Mouse (Mus musculus) urinary bladder, postnatal 25 days (tissue): Measurements from ENCODE around the gene Tal1.

Source experiments
- DNase-seq: peaks from one replicate; pipeline ENCODE4 v3.0.0; 2022; ENCODE audit warnings: low spot score

Gene Tal1

DNA sequence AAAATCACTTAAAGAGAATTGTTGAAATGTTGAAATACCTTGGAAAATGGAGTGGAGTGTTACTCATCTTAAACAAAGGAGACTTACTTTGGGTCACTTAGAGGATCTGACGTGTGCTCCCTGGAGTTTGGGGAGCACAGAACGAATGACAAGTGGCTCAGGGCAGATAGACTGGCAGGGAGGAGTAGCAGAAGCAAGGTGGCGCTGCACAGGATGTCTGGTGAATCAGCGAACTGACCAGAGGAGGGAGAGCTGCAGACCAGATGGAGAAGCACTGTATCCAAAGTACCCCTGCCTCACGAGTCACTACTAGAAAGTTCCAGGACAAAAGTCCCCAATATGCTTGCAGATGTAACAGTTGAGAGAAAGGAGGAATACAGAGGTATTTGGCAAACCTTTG lies 57.0 kb downstream of the Tal1 start:
- no peak for DNase-seq

DNA sequence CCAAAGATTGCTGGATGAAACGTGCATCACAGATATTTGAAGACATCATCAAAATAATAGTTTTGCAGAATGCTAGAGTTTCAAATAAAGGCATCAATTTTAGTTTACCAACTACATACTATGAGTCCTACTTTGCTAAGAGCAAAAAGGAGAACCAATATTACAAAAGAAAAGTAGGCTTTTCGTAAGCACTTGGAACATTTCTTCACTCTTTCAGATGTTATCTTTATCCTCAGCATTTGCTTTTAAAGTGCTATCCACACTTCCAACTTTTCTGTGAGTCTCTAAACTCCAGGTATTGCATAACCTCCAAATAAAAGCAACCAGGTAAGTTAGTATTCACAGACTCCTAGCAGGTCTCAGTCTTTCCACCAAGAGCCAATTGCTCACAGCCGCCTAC lies 63.4 kb downstream of the Tal1 start:
- no peak for DNase-seq

DNA sequence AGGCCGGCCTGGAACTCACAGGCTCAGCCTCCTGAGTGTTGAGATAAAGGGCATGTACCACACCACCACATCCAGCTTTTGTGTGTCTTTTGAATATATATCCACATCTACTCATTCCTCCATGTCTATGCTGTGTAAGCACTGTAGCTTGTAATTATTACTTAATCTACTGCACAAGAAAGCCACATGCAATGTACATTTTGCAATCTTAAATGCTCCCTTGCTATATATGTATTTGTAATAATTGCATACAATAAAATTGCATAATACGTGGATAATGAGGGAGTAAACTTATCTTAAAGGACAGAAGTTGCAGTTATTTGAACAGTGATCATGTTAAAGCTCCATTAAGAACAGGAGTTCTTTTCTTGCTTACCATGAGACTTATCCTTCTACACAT lies 64.9 kb downstream of the Tal1 start:
- DNase-seq, result no peak
